Mouse (Mus musculus) cerebellum, postnatal 4 days (tissue): Measurements from ENCODE around the gene Dtd2.

Source experiments
- DNase-seq, 2 experiments: peaks; one replicate each; pipeline ENCODE4 v3.0.0; 2022; ENCODE audit warnings: low spot score in 2 of 2, mixed read lengths in 1 of 2

Dtd2 gene

GRCm38 (mm10) chr12:51985163-51985748 is 21.0 kb downstream of the Dtd2 start:
- no peak for DNase-seq

- DNase-seq: no peak
Observed at GRCm38 (mm10) chr12:51983625-51984024, 22.7 kb downstream of the Dtd2 start.

GRCm38 (mm10) chr12:51976531-51976930 is 29.8 kb downstream of the Dtd2 start:
- DNase-seq: no peak

DNA sequence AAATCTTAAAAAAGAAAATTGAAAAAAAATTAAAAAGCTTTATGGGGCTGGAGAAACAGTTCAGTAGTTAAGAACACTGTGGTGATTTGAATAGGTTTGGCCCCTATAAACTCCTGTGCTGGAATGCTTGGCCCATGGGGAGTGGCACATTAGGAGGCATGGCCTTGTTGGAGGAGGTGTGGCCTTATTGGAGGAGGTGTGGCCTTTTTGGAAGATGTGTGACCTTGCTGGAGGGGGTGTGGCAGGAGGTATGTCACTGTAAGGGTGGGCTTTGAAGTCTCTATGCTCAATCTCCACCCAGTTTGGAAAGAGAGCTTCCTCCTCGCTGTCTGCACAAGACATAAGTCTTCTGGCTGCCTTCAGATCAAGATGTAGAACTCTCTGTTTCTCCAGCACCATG is 31.9 kb downstream of the Dtd2 start:
- DNase-seq: no peak

DNA sequence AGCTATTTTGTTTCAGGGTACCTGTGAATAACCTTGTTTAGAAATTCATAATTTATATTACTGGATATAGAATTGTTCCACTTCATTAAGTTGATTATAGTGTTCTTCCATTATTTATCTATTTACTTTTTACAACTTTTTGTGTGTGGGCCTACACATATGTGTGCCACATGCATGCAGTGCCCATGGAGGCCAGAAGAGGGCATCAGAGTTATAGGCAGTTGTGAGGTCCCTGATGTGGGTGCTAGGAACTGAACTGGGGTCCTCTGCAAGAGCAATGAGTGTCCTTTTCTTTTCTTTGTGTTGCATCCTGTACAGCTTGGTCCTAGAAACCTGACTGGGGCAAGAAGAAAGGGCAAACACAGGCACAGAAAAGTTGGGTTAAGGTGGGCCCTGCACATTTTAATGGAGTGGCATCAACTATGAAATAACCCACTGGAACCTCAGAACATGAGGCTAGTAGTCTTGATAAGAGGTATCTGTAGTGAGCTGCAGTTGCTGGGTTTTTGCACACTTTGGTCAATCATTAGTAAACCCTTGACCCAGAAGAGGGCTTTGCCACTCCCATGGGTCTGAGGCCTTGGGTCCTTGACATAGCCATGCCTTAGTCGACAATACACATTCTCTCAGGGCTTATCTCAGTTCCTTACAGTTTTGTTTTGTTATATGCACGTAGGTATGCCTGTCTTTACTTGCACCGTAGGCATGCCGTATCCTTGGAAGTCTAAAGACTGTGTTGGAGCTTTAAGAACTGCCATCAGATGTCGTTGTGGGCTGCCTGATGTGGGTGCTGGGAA is 33.8 kb downstream of the Dtd2 start:
- DNase-seq: no peak

DNA sequence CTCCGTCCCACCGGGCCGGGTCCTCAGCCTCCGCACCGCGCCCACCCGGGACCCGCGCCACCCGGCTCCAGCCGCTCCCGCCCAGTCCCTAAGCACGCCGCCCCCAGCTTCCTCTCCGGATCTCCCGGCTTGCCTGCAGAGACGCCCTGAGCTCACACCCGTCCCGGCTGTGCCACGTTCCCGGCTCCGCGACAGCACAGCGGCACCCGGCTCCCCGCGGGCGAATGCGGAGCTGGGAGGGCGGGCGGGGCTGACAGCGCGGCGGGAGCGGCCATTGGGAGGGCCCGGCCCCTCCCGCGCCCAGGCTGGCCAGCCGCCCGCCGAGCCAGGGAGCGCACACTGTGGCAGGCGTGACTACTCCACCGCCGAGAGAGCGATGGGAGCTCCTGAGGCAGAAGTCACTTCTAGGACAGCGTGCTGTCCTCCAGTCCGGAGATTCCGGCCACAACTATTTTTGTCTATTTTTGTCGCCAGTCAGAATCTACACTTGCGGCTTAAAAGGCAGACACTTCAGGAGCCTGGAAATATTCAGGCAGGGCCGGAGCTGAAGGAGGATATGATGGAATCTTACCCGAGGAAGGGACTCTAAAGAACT is 35.1 kb downstream of the Dtd2 start, which contains the start of gene Heatr5a:
Gene Heatr5a (minus strand): TSS at position 252 of the 595 bp plus-strand sequence.
- peak; percentile 58 to 84 for DNase-seq

DNA sequence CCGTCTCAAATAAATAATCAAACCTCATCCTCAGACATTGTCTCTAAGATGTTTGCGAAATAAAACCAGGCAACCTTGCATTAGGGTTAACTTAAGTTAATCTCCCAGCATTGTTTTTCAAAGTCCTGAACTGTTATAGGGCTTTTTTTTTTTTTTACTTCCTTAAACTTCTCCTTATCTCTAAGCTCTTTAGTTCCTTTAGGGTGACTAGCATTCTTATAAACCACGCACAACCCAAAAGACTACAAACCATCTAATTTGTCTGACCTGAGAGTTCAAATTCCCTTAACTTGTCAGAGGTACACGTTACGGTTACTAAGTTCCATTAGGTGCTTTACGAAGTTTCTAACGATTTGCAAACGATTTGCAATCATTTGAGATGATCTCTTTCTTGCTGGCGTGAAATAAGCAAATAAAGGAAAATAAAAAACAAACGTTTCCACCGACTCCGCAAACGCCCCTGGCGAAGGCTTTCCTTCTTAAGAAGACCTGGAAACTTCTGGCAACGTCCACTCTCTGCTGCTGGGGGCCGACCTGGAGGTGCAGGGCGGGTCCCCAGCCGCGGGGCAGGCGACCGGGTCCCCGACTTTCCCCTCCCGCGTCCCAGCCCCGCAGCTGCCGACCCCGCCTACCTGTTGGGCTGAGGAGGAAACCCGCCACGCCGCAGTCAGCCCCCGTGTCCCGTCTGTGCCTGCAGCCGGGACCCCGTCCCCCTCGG is 35.8 kb downstream of the Dtd2 start:
- DNase-seq: no peak

GRCm38 (mm10) chr12:51969876-51970275 is 36.4 kb downstream of the Dtd2 start:
- DNase-seq: no peak

GRCm38 (mm10) chr12:51969092-51969491 is 37.2 kb downstream of the Dtd2 start:
- DNase-seq: no peak

- no peak for DNase-seq
Observed at GRCm38 (mm10) chr12:51967915-51968595, 38.2 kb downstream of the Dtd2 start.

- DNase-seq: no peak
Observed at GRCm38 (mm10) chr12:51957626-51958025, 48.7 kb downstream of the Dtd2 start.

- no peak for DNase-seq
Observed at GRCm38 (mm10) chr12:51952309-51952708, 54.0 kb downstream of the Dtd2 start.

- no peak for DNase-seq
Observed at GRCm38 (mm10) chr12:51947498-51947945, 58.8 kb downstream of the Dtd2 start.

- no peak for DNase-seq
Observed at GRCm38 (mm10) chr12:51945331-51945730, 61.0 kb downstream of the Dtd2 start.

DNA sequence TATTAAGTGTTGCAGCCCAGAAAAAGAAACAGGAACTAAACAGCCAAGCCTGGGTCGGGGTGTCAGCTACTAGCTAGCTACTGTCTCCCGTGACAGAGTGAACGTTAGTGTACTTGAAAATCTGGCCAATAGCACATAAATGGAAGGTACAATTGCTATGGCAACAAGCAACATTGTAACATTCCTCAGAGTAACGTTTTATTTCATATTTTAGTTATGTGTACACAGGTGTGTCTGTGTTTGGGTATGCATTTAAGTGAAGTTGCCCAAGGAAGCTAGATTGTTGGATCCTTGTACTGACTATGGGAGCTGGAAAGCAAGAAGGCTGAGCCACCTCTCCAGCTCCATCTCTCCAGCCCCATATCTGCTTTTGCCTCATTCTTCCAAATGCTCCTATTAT is 66.5 kb downstream of the Dtd2 start:
- DNase-seq: no peak
